Mouse (Mus musculus): ENCODE results near the gene Ercc1. TPM values are rescaled to one million over a fixed set of nuclear protein-coding genes. Genes with fewer than 3 reads are reported as not detected.

The Ercc1 gene
- total RNA-seq, 1 experiment from 2014 or later, result 45.8 TPM

Small RNA genes lying within 50 kb of the gene (microRNA-seq; reads per million reads assigned to microRNA genes)
- 0 reads per million in 2 experiments for gene Mir343

Other genes starting within 250 kb of the Ercc1 start
- 0.09 TPM in 1 of 2 replicates, not detected in the other for gene Gm4969, start 226.4 kb upstream of the Ercc1 start, total RNA-seq (2021)
- gene Fbxo46, start 224.9 kb upstream of the Ercc1 start, total RNA-seq (2021), result 11.7 and 15.1 TPM in 2 replicates
- 15.4 and 20.3 TPM in 2 replicates for gene Qpctl, start 195.5 kb upstream of the Ercc1 start, total RNA-seq (2021)
- 90.5 and 99.0 TPM in 2 replicates for gene Snrpd2, start 195.1 kb upstream of the Ercc1 start, total RNA-seq (2021)
- gene Gipr, start 178.7 kb upstream of the Ercc1 start, total RNA-seq (2021), result 0.27 and 0.43 TPM in 2 replicates
- 36.3 and 66.2 TPM in 2 replicates for gene Eml2, start 168.4 kb upstream of the Ercc1 start, total RNA-seq (2021)
- 6.2 and 7.5 TPM in 2 replicates for gene Gpr4, start 132.2 kb upstream of the Ercc1 start, total RNA-seq (2021)
- 26.9 and 30.6 TPM in 2 replicates for gene Opa3, start 116.4 kb upstream of the Ercc1 start, total RNA-seq (2021)
- 47.4 and 61.4 TPM in 2 replicates for gene Vasp, start 73.0 kb upstream of the Ercc1 start, total RNA-seq (2021)
- gene Ppm1n, start 64.7 kb upstream of the Ercc1 start, total RNA-seq (2021), result not detected in 2 replicates
- gene Rtn2, start 62.2 kb upstream of the Ercc1 start, total RNA-seq (2021), result 2.5 and 5.3 TPM in 2 replicates
- gene Fosb, start 34.7 kb upstream of the Ercc1 start, total RNA-seq (2021), result 1.0 and 1.3 TPM in 2 replicates
- gene Cd3eap, start 14.7 kb downstream of the Ercc1 start, total RNA-seq (2021), result 13.4 and 13.5 TPM in 2 replicates
- gene Ppp1r13l, start 15.0 kb downstream of the Ercc1 start, total RNA-seq (2021), result 6.7 and 9.3 TPM in 2 replicates
- 34.8 and 42.9 TPM in 2 replicates for gene Ercc2, start 37.2 kb downstream of the Ercc1 start, total RNA-seq (2021)
- gene Klc3, start 59.3 kb downstream of the Ercc1 start, total RNA-seq (2021), result 1.9 and 2.9 TPM in 2 replicates
- 1.1 TPM in 1 of 2 replicates, not detected in the other for gene Ckm, start 60.0 kb downstream of the Ercc1 start, total RNA-seq (2021)
- 56.0 and 69.2 TPM in 2 replicates for gene Mark4, start 114.0 kb downstream of the Ercc1 start, total RNA-seq (2021)
- gene Exoc3l2, start 118.6 kb downstream of the Ercc1 start, total RNA-seq (2021), result 31.9 and 38.0 TPM in 2 replicates
- gene Bloc1s3, start 163.6 kb downstream of the Ercc1 start, total RNA-seq (2021), result 13.0 and 15.9 TPM in 2 replicates
- gene Trappc6a, start 163.6 kb downstream of the Ercc1 start, total RNA-seq (2021), result 76.5 and 92.1 TPM in 2 replicates
- not detected in 2 replicates for gene Nkpd1, start 173.1 kb downstream of the Ercc1 start, total RNA-seq (2021)
- gene Ppp1r37, start 218.3 kb downstream of the Ercc1 start, total RNA-seq (2021), result 74.4 and 81.6 TPM in 2 replicates
- 0.62 and 0.73 TPM in 2 replicates for gene Zfp296, start 232.5 kb downstream of the Ercc1 start, total RNA-seq (2021)
- 75.6 and 93.0 TPM in 2 replicates for gene Gemin7, start 232.8 kb downstream of the Ercc1 start, total RNA-seq (2021)

Measured in adrenal gland, postnatal 25 days (tissue).